Mouse (Mus musculus) layer of hippocampus, postnatal 14 days (tissue): ENCODE data around the gene G6pdx. TPM values are rescaled to one million over a fixed set of nuclear protein-coding genes. Genes with fewer than 3 reads are reported as not detected.
A peak's percentile ranks its signal among the peaks of the same experiment; 100 is the strongest.

ENCODE experiments used
- DNase-seq, 2 experiments: peaks; one replicate each; pipeline ENCODE4 v3.0.0; 2021 to 2022; ENCODE audit warnings: low spot score in 2 of 2, mixed read lengths in 1 of 2
- long read RNA-seq, 2 experiments: library from polyadenylated mRNA; stranded (forward); transcript quantifications; one replicate each; pipeline ENCODE4 v2.0.0; 2021
- total RNA-seq, 2 experiments: library from RNA; stranded (reverse); gene quantifications; 2 replicates each; pipeline ENCODE4 v1.2.3; 2021

G6pdx gene
- total RNA-seq = 10 to 100 TPM; 28.4 to 30.5 TPM
- long read RNA-seq, experiment 1, transcript G6pdx-201 (13 exons, 2,652 nt) = major isoform, 16 of 20 reads
- long read RNA-seq, experiment 1, partial matches to known transcripts = 2 of 20 reads
- long read RNA-seq, experiment 1, other reads (novel, unspliced or antisense) = 2 of 20 reads
- long read RNA-seq, experiment 2, transcript G6pdx-201 (13 exons, 2,652 nt) = major isoform, 18 of 23 reads
- long read RNA-seq, experiment 2, partial matches to known transcripts = 1 of 23 reads
- long read RNA-seq, experiment 2, other reads (novel, unspliced or antisense) = 0 of 23 reads

- DNase-seq = peak; percentile 81 to 84
These were observed at the start of gene G6pdx for GRCm38 (mm10) chrX:74428826-74429276. TSS of gene G6pdx (minus strand) at chrX:74429194.

GRCm38 (mm10) chrX:74452773-74453172 is 23.8 kb upstream of the G6pdx start:
- peak in 1 of 2 experiments; percentile 50 for DNase-seq

DNA sequence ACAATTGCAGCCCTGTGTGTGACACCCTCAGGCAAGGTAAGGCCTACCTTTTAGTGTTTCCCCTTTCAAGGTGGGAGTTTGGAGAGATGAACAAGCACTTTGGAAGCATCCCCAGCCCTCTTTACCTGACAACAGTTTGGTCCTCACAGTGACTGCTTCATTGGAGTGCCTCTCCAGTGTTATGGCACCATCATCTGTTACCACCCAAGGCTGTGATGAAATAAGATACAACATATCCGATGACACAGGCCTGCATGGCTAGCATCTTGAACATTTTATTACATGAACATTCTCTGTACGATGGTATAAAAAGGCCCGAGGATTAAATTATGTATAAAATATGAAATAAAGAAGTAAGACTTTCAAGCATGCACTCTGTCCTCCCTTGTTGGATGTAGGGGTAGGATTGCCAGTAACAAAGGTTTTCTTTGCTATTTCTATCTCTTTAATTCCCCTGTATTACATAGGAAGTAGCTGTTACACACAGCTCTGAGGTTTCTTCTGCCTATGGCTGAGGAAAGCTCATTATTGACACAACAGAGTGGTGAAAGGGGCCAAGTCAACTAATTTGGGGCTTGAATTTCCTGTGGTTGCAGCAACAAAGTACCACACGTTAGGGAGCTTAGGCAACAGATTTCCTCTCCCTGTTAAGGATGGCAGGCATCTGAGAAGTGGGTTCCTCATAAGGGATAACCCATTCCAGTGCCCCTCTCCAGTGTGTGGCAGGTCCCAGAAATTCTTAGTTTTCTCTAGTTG is 22.3 kb upstream of the G6pdx start:
- DNase-seq = no peak

- peak; percentile 54 to 81 for DNase-seq
These were observed 362 bp upstream of the G6pdx start for GRCm38 (mm10) chrX:74429290-74429821.

DNA sequence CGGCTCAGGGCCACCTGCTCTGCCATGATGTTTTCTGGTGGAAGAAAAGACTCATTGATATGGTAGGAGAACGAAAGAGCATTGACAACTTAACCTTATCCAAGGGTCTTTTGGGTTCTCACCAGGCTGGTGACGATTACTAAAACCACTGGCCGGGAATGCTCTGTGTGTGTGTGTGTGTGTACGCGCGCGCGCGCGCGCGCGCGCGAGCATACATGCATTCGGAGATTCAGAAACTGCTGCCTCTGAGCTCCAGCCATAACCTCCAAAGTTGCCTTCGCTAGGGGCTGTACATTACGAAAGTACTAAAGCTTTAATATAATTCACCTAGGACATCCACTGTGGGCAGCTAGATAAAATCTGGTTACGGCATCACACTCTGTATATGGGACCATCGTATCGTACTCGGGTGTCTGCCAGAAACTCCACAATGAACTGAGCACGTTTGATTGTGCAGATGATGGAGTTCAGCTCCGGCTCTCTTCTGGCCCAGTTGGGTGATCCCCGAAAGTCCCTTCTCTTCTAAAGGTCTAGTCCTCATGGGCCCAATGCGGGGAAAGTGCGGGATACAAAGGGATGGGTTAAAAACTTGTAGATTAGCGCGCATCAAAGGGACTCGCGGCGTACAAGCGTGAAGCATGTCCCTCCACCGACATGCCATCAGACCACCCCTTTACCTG is 708 bp downstream of the G6pdx start:
- peak in 1 of 2 experiments; percentile 36 for DNase-seq

GRCm38 (mm10) chrX:74427116-74427515 is 1.9 kb downstream of the G6pdx start:
- no peak for DNase-seq

DNA sequence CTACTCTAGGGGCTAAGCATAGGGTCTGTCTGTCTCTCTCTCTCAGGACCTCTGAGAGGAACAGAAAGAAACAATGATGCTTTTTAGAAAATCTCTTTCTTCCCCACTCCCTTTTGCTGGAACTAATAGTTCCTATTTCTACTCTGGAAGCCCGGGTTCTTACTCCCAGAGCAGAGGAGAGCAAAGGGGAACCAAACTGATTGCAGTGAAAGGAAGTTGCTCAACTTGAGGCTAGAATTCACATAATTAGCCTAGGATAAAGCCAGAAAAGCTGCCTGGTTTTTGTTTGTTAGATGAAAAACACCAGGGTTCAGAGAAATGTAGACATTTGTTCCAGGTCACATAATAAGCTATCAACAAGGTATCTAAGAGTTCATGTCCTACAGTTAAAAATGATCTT is 2.7 kb downstream of the G6pdx start:
- DNase-seq = no peak

DNA sequence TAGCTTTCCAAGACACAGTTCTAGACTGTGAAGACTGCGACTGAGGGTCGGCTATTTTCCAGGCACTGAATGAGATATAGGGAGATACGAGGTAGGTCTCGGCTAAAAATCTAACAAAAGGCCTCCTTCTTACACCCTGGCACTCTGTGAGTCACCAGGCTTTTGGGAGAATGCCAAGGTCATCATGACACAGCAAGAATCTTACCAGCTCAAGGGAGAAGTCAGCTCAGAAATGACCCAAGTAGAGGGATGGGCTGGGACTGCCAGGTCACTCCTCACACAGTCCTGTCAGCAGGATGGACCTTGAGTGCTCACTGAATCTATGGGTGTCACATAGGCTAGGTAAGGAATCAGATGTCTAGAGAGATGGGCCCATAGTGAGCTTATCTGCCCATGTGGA is 3.8 kb downstream of the G6pdx start:
- DNase-seq = no peak

DNA sequence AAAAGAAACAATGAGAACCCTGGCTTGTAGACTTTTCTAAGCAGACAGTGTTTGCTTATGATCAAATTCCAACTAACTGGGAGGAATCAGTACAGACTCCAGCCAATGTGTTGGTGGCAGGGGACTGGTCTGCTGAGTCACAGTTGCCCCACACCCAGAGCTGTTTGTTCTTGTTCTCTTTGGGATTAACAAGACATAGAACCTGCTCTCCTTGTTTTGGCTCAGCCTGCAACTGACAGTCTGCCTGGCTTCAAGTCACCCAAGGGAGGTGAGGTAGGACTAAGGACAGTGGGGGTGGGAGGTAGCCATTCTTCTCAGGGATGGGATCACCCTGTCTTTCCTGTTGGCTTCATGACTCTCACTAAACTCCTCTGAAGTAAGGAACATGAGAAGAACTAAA is 4.6 kb downstream of the G6pdx start:
- DNase-seq = no peak

DNA sequence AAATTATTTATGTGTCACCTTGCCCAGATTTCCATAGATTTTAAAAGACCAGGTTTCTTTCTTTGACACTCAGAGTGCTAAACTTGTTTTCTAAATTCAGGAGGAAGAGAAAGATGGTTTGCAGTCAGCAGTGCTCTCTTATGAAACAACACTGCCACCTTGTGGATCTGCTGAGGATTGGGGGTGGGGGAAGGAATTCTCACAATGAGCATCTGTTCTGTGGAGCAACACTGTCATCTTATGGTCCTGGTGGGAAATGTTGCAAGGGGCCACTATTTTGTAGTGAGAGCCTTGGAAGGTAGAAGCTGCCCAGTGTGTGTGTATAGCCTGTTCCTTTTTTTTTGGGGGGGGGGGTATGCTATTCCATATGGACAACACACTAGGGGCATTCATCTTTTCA is 15.6 kb downstream of the G6pdx start:
- DNase-seq = peak; percentile 41 to 81

GRCm38 (mm10) chrX:74408340-74408739 is 20.7 kb downstream of the G6pdx start:
- DNase-seq = no peak

- DNase-seq = no peak
These were observed 28.9 kb downstream of the G6pdx start for GRCm38 (mm10) chrX:74400136-74400535.

DNA sequence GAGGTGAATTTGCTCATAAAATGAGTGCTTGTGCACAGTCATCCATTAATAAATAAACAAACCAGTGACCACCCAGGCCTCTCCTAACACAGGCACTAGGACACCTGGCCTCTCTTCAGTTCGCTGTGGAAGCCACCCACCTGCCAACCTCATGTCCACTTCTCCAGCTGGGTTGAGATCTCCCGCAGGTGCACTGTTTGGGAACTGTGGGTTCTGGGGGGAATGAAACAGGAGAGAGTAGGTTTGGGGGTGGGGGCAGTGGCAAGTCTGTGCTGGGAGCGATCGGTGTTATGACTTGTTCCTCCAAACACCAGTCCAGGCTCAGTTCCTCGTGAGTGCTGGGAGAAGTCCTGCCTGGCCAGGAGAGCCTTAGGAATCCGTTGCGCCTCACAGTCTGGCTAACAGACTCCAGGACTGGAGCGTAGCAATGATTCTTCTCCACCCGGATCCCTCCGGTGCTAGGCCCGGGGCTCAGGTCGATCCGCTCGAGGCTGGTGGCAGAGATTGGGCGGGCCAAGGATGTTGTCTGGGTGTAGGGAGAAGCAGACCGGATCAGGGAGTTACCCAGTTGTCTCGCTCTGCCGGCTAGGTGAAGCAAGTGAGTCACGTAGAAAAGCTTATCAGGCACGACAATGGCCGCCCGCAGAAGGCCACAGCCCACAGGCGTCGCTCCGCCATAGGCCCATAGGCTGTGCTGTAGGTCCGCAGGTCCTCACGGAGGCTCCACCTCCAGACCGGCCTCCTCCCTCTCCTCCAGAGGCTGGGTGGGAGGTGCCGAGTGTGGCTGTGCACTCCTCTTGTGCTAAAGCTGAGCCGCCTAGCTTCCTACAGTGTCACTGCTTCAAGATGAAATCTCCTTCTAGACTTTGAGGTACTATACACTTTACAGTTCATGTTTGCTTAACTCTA is 36.2 kb downstream of the G6pdx start, which contains the start of the genes Fam3a and Ikbkg:
Fam3a (minus strand) TSS at position 738 of the 909 bp plus-strand sequence.
Ikbkg (plus strand) TSS at position 756 of the 909 bp plus-strand sequence.
- peak; percentile 57 to 76 for DNase-seq

- DNase-seq = no peak
These were observed 40.8 kb downstream of the G6pdx start for GRCm38 (mm10) chrX:74388153-74388552.

DNA sequence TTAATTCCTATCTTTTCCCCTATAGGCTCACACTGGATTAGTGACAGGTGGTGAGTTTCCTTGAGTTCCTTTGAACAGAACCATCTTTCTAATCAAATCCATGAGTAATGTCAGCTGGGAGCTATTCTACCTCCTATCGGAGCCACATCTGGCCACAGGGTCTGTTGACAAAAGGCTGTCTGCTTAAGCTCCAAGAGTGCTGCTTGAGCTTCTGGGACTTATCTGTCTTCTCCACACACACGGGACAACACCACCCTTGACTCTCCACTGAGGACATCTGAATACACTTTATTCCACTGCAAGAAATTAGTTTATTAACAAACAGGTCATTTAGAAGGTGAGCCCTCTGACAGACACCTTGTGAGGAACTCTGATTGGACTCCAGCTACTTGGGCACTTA is 44.5 kb downstream of the G6pdx start:
- DNase-seq = no peak

- DNase-seq = peak; percentile 50 to 83
These were observed 56.0 kb downstream of the G6pdx start, which contains the start of the genes Ubl4a and Slc10a3 for GRCm38 (mm10) chrX:74372888-74373549. TSS of gene Ubl4a (minus strand) at chrX:74373218. TSS of gene Slc10a3 (minus strand) at chrX:74373349.

- peak; percentile 57 to 58 for DNase-seq
These were observed 60.6 kb downstream of the G6pdx start for GRCm38 (mm10) chrX:74368209-74368909.

- DNase-seq = no peak
These were observed 61.5 kb downstream of the G6pdx start for GRCm38 (mm10) chrX:74367512-74367911.
